Mouse (Mus musculus) E14TG2a.4 (cell line): ENCODE data around the gene Ywhae.

Source experiments
- CTCF ChIP-seq: conservative IDR thresholded peaks from 2 replicates; pipeline ENCODE4 v1.5.1; 2014; ENCODE audit warnings: low read length
- NANOG ChIP-seq: IDR thresholded peaks from 2 replicates; pipeline ENCODE4 v1.6.1; 2014; ENCODE audit warnings: borderline replicate concordance, low read length, mixed read lengths
- POU5F1 ChIP-seq: IDR thresholded peaks from 2 replicates; pipeline ENCODE4 v1.6.1; 2014; ENCODE audit warnings: low read length, borderline replicate concordance

DNA sequence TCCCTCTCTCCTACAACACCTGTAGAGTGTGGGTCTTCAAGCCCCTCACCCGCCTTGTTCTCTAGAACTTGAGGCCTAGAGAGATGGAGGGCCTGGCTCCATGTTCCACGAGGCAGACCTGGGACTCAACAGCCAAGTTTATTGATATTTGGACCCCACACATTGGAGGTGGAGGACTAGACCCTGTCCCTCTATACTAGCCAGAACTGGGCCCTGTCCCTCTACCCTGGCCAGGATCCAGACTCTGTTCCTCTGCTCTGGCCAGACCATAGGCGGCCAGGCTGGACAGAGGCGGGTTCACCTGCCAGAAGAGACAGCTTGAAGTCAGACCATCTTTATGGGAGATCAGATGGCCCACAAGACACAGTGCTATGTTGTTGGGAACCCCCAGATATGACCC lies 68.7 kb downstream of the Ywhae start:
- TF ChIP-seq CTCF (no peak), POU5F1 (no peak), NANOG (no peak)
